Mouse (Mus musculus): Measurements from ENCODE around the gene Nudt4. TPM values are rescaled to one million over a fixed set of nuclear protein-coding genes. Genes with fewer than 3 reads are reported as not detected.
"Not testable (repeated sequence)": the region's sequence is repeated elsewhere in the genome, so short reads cannot be mapped to it uniquely, and the experiment has no call there.

Gene Nudt4
- polyA plus RNA-seq, 1 experiment from 2014 or later, result 232 TPM

- WGBS, result 71% methylated on average over 11 of the region's 11 CpGs
- DNase-seq (ENCODE audit: low spot score), result no peak
Observed at GRCm38 (mm10) chr10:95555866-95556265, 8.1 kb downstream of the Nudt4 start.

GRCm38 (mm10) chr10:95552326-95552725 is 11.6 kb downstream of the Nudt4 start:
- TF ChIP-seq CTCF (IDR thresholded peaks at IDR 0.05; ENCODE audit: low read depth), result no peak

More at GRCm38 (mm10) chr10:95555866-95556265, 8.1 kb downstream of the Nudt4 start:
- H3K27me3 ChIP-seq (ENCODE audit: insufficient read depth, low read length), result no peaks in the 10 kb centered on the region
- peak overlapping the region; percentile 23 for H3K4me2 ChIP-seq (ENCODE audit: low read length)
- no peaks in the 10 kb centered on the region for H3K9me3 ChIP-seq (replicated peaks; ENCODE audit: low read length)
- peaks cover 4% of the 10 kb centered on the region; the same call in 1 of the 2 replicates for H3K36me3 ChIP-seq (ENCODE audit: insufficient read depth, low read length)
- no peak overlapping the region for H3K9ac ChIP-seq (ENCODE audit: low read depth, low read length)
- 0 out of 2 replicates have a peak, but pooled peaks have one; percentile 22 for ATAC-seq (replicated peaks; ENCODE audit: low FRiP score, low read depth)
- TF ChIP-seq CTCF (IDR thresholded peaks at IDR 0.05; ENCODE audit: low read depth), result no peak
- peak overlapping the region; percentile 27; the same call in 1 of the 2 replicates for H3K27ac ChIP-seq
- H3K4me3 ChIP-seq (replicated peaks; ENCODE audit: low read depth, low read length), result peak overlapping the region; percentile 3; the same call in 1 of the 2 replicates
- peaks cover 4% of the 10 kb centered on the region; the same call in 1 of the 2 replicates for H3K4me1 ChIP-seq (replicated peaks; ENCODE audit: insufficient read depth, low read length)

GRCm38 (mm10) chr10:95551752-95552151 is 12.2 kb downstream of the Nudt4 start:
- DNase-seq (ENCODE audit: low spot score) (peak; percentile 38), ATAC-seq (replicated peaks; ENCODE audit: low FRiP score, low read depth) (no peak)
- Histone ChIP-seq H3K9me3 (replicated peaks; ENCODE audit: low read length) (no peaks in the 10 kb centered on the region), H3K9ac (ENCODE audit: low read depth, low read length) (no peak overlapping the region), H3K4me2 (ENCODE audit: low read length) (no peak overlapping the region), H3K36me3 (ENCODE audit: insufficient read depth, low read length) (peaks cover 23% of the 10 kb centered on the region; the same call in 1 of the 2 replicates), H3K4me1 (replicated peaks; ENCODE audit: insufficient read depth, low read length) (peaks cover 4% of the 10 kb centered on the region; the same call in 1 of the 2 replicates), H3K27ac (no peak overlapping the region), H3K4me3 (replicated peaks; ENCODE audit: low read depth, low read length) (no peak overlapping the region), H3K27me3 (ENCODE audit: insufficient read depth, low read length) (no peaks in the 10 kb centered on the region)
- peak; percentile 68 for TF ChIP-seq CTCF (IDR thresholded peaks at IDR 0.05; ENCODE audit: low read depth)

More at GRCm38 (mm10) chr10:95552326-95552725, 11.6 kb downstream of the Nudt4 start:
- Histone ChIP-seq H3K4me3 (replicated peaks; ENCODE audit: low read depth, low read length) (no peak overlapping the region), H3K27ac (no peak overlapping the region), H3K4me1 (replicated peaks; ENCODE audit: insufficient read depth, low read length) (peaks cover 4% of the 10 kb centered on the region; the same call in 1 of the 2 replicates), H3K27me3 (ENCODE audit: insufficient read depth, low read length) (no peaks in the 10 kb centered on the region), H3K9me3 (replicated peaks; ENCODE audit: low read length) (no peaks in the 10 kb centered on the region), H3K4me2 (ENCODE audit: low read length) (no peak overlapping the region), H3K9ac (ENCODE audit: low read depth, low read length) (no peak overlapping the region), H3K36me3 (ENCODE audit: insufficient read depth, low read length) (peaks cover 21% of the 10 kb centered on the region; the same call in 1 of the 2 replicates)
- DNase-seq (ENCODE audit: low spot score) (no peak), ATAC-seq (replicated peaks; ENCODE audit: low FRiP score, low read depth) (no peak)
- 58% methylated on average over 3 of the region's 3 CpGs for WGBS

DNA sequence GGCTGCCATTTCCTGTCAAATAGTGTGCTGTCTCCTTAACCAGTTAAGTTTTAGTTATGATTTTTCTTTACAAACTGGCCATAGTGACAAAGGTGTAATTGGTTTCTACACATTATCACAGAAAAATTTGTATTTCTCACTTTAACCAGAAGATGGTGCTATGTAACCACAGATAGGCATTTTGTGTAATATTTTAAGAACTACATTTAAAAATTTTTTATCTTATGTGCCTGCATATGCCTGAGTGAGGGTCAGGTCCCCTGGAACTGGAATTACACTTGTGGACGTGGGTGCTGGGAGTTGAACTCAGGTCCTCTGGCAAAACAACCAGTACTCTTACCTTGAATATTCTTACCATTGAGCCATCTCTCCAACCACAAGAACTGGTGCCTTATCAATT is 13.4 kb downstream of the Nudt4 start:
- H3K36me3 ChIP-seq (ENCODE audit: insufficient read depth, low read length), result peaks cover 26% of the 10 kb centered on the region; the same call in 1 of the 2 replicates
- no peaks in the 10 kb centered on the region for H3K27me3 ChIP-seq (ENCODE audit: insufficient read depth, low read length)
- no peak overlapping the region for H3K27ac ChIP-seq
- DNase-seq (ENCODE audit: low spot score) (peak; percentile 63), ATAC-seq (replicated peaks; ENCODE audit: low FRiP score, low read depth) (no peak)
- no peak overlapping the region for H3K4me3 ChIP-seq (replicated peaks; ENCODE audit: low read depth, low read length)
- H3K4me1 ChIP-seq (replicated peaks; ENCODE audit: insufficient read depth, low read length), result 0 out of 2 replicates have a peak, but pooled peaks cover 4% of the 10 kb centered on the region
- no peaks in the 10 kb centered on the region for H3K9me3 ChIP-seq (replicated peaks; ENCODE audit: low read length)
- 59% methylated on average over 1 of the region's 1 CpGs for WGBS
- TF ChIP-seq CTCF (IDR thresholded peaks at IDR 0.05; ENCODE audit: low read depth), result peak; percentile 71
- H3K4me2 ChIP-seq (ENCODE audit: low read length), result no peak overlapping the region
- no peak overlapping the region for H3K9ac ChIP-seq (ENCODE audit: low read depth, low read length)

- not testable (repeated sequence) for H3K4me2 ChIP-seq (ENCODE audit: low read length); DNase-seq (ENCODE audit: low spot score); H3K4me1 ChIP-seq (replicated peaks; ENCODE audit: insufficient read depth, low read length); H3K4me3 ChIP-seq (replicated peaks; ENCODE audit: low read depth, low read length); H3K27me3 ChIP-seq (ENCODE audit: insufficient read depth, low read length); H3K9me3 ChIP-seq (replicated peaks; ENCODE audit: low read length); ATAC-seq (replicated peaks; ENCODE audit: low FRiP score, low read depth); H3K27ac ChIP-seq; H3K9ac ChIP-seq (ENCODE audit: low read depth, low read length)
- peaks cover 30% of the 10 kb centered on the region; the same call in 1 of the 2 replicates for H3K36me3 ChIP-seq (ENCODE audit: insufficient read depth, low read length)
- 87% methylated on average over 5 of the region's 5 CpGs for WGBS
Observed at GRCm38 (mm10) chr10:95549080-95549479, 14.9 kb downstream of the Nudt4 start.

DNA sequence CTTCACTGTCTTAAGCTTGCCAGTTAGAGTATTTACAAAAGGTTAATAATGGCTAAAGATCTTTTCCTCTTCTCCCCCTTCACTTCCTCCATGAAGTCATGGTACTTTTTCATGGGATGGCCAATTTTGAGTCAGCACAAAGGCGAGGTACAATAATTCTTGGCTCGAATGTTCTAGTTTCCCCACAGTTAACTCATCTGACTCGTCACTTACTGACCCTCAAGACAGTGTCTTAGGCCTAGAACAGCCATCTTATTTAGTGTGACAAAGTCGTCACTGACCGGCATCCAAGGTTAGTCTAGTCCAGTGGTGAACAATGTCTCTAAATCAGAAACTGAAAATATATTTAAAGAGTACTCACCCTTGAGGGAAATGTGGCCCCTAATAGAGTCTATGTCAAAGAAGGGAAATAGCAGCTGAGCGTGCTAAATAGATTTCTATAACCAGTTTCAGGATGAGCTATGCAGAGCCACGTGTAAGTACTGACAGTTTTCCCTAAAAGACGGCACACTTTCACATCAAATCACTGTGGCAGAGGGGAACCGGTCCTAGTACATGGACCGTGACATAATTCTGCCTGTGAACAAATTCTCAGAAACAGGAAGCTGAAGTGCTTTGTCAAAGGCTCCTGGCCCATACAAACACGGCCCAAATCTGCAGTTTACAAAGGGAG is 15.7 kb downstream of the Nudt4 start:
- Histone ChIP-seq H3K9me3 (replicated peaks; ENCODE audit: low read length) (no peaks in the 10 kb centered on the region), H3K4me3 (replicated peaks; ENCODE audit: low read depth, low read length) (no peak overlapping the region), H3K4me2 (ENCODE audit: low read length) (no peak overlapping the region), H3K27ac (no peak overlapping the region), H3K9ac (ENCODE audit: low read depth, low read length) (no peak overlapping the region), H3K36me3 (ENCODE audit: insufficient read depth, low read length) (peaks cover 32% of the 10 kb centered on the region; the same call in 1 of the 2 replicates), H3K27me3 (ENCODE audit: insufficient read depth, low read length) (no peaks in the 10 kb centered on the region), H3K4me1 (replicated peaks; ENCODE audit: insufficient read depth, low read length) (no peaks in the 10 kb centered on the region)
- WGBS, result 70% methylated on average over 11 of the region's 11 CpGs
- no peak for TF ChIP-seq CTCF (IDR thresholded peaks at IDR 0.05; ENCODE audit: low read depth)
- ATAC-seq (replicated peaks; ENCODE audit: low FRiP score, low read depth), result no peak
- DNase-seq (ENCODE audit: low spot score), result no peak
